Mouse (Mus musculus) neural tube, embryonic 15.5 days (tissue): ENCODE measurements around the gene Sprr1b. TPM values are rescaled to one million over a fixed set of nuclear protein-coding genes. Genes with fewer than 3 reads are reported as not detected.
"Not testable (repeated sequence)": the region's sequence is repeated elsewhere in the genome, so short reads cannot be mapped to it uniquely, and the experiment has no call there.

Source experiments
- ATAC-seq: fragments of 200-750 bp; cut with Nextera tagmentation; 2 replicates; pipeline ENCODE4 v1.8.0; 2017; ENCODE audit warnings: mild to moderate bottlenecking, moderate TSS enrichment, moderate library complexity; ENCODE audit not compliant: low FRiP score
- H3K27ac ChIP-seq: fragments of 300-500 bp; sonication (generic); replicated peaks from 2 replicates; pipeline ENCODE4 v1.5.1; 2015; ENCODE audit warnings: mild to moderate bottlenecking, inconsistent platforms
- H3K27me3 ChIP-seq: fragments of 300-500 bp; sonication (generic); replicated peaks from 2 replicates; pipeline ENCODE4 v1.6.1; 2015; ENCODE audit warnings: inconsistent platforms
- H3K36me3 ChIP-seq: fragments of 300-500 bp; sonication (generic); 2 replicates; pipeline ENCODE4 v1.6.1; 2015; ENCODE audit warnings: inconsistent platforms
- H3K4me1 ChIP-seq: fragments of 300-500 bp; sonication (generic); 2 replicates; pipeline ENCODE4 v1.6.1; 2015; ENCODE audit warnings: inconsistent platforms
- H3K4me2 ChIP-seq: fragments of 300-500 bp; sonication (generic); 2 replicates; pipeline ENCODE4 v1.6.1; 2015; ENCODE audit warnings: inconsistent platforms, mild to moderate bottlenecking, moderate library complexity
- H3K4me3 ChIP-seq: fragments of 300-500 bp; sonication (generic); replicated peaks from 2 replicates; pipeline ENCODE4 v1.5.1; 2015; ENCODE audit warnings: mild to moderate bottlenecking, inconsistent platforms
- H3K9ac ChIP-seq: fragments of 300-500 bp; sonication (generic); replicated peaks from 2 replicates; pipeline ENCODE4 v1.6.1; 2015; ENCODE audit warnings: mild to moderate bottlenecking, inconsistent platforms
- H3K9me3 ChIP-seq: fragments of 300-500 bp; sonication (generic); replicated peaks from 2 replicates; pipeline ENCODE4 v1.6.1; 2016; ENCODE audit warnings: inconsistent platforms
- WGBS: fragments of 180-500 bp; shearing (Covaris S2); methylation state at CpG from one replicate; pipeline ENCODE4 v1.1.7; 2015; ENCODE audit warnings: mixed read lengths; 5-methylcytosine and 5-hydroxymethylcytosine counted together
- polyA plus RNA-seq: library from polyadenylated mRNA; unstranded; fragments of >200 nt; fragmentation: Nextera tagmentation; extraction: Ambion mirVana; gene quantifications from 2 replicates; pipeline ENCODE4 v1.2.1, GENCODE M21; 2015

Sprr1b gene
- not detected in 2 replicates for polyA plus RNA-seq

- no peaks in the 10 kb centered on the region for H3K4me1 ChIP-seq
- H3K27me3 ChIP-seq, result no peaks in the 10 kb centered on the region
- H3K9ac ChIP-seq, result no peak within 1 kb of the TSS
- 91% methylated on average over 3 of the region's 3 CpGs for WGBS
- H3K4me3 ChIP-seq, result no peak within 1 kb of the TSS
- H3K36me3 ChIP-seq, result no peaks in the 10 kb centered on the region
- ATAC-seq, result no peak
- H3K4me2 ChIP-seq, result no peak within 1 kb of the TSS
- no peak within 1 kb of the TSS for H3K27ac ChIP-seq
- no peaks in the 10 kb centered on the region for H3K9me3 ChIP-seq
These were observed at the start of gene Sprr1b for GRCm38 (mm10) chr3:92438689-92439088. Gene Sprr1b (minus strand): TSS chr3:92438789.

- H3K4me1 ChIP-seq, result no peaks in the 10 kb centered on the region
- no peaks in the 10 kb centered on the region for H3K27me3 ChIP-seq
- H3K36me3 ChIP-seq, result no peaks in the 10 kb centered on the region
- WGBS, result 41% methylated on average over 1 of the region's 1 CpGs
- no peak for ATAC-seq
- no peak overlapping the region for H3K4me3 ChIP-seq
- H3K9ac ChIP-seq, result no peak overlapping the region
- no peaks in the 10 kb centered on the region for H3K9me3 ChIP-seq
- no peak overlapping the region for H3K27ac ChIP-seq
- H3K4me2 ChIP-seq, result no peak overlapping the region
These were observed 47.7 kb upstream of the Sprr1b start for GRCm38 (mm10) chr3:92486307-92486706.

GRCm38 (mm10) chr3:92485863-92486262 lies 47.3 kb upstream of the Sprr1b start, which contains the start of gene Sprr1a:
Gene Sprr1a (minus strand): TSS chr3:92485895.
- Histone ChIP-seq H3K9me3 (no peaks in the 10 kb centered on the region), H3K4me1 (no peaks in the 10 kb centered on the region), H3K4me3 (no peak within 1 kb of the TSS), H3K27ac (no peak within 1 kb of the TSS), H3K9ac (no peak within 1 kb of the TSS), H3K36me3 (no peaks in the 10 kb centered on the region), H3K27me3 (no peaks in the 10 kb centered on the region), H3K4me2 (no peak within 1 kb of the TSS)
- no peak for ATAC-seq

GRCm38 (mm10) chr3:92481249-92481648 lies 42.7 kb upstream of the Sprr1b start:
- H3K27ac ChIP-seq, ATAC-seq, H3K36me3 ChIP-seq, H3K9me3 ChIP-seq, H3K4me1 ChIP-seq, H3K4me3 ChIP-seq, H3K27me3 ChIP-seq, H3K4me2 ChIP-seq, H3K9ac ChIP-seq: not testable (repeated sequence)

GRCm38 (mm10) chr3:92470111-92470510 lies 31.5 kb upstream of the Sprr1b start:
- WGBS, result 92% methylated on average over 2 of the region's 2 CpGs
- no peak overlapping the region for H3K27ac ChIP-seq
- H3K27me3 ChIP-seq, result no peaks in the 10 kb centered on the region

GRCm38 (mm10) chr3:92467424-92467823 lies 28.8 kb upstream of the Sprr1b start:
- Histone ChIP-seq H3K36me3 (no peaks in the 10 kb centered on the region), H3K9me3 (no peaks in the 10 kb centered on the region), H3K4me3 (no peak overlapping the region), H3K4me1 (no peaks in the 10 kb centered on the region), H3K27ac (no peak overlapping the region), H3K27me3 (no peaks in the 10 kb centered on the region), H3K9ac (no peak overlapping the region), H3K4me2 (no peak overlapping the region)
- no peak for ATAC-seq

More at GRCm38 (mm10) chr3:92470111-92470510, 31.5 kb upstream of the Sprr1b start:
- no peaks in the 10 kb centered on the region for H3K36me3 ChIP-seq
- H3K4me3 ChIP-seq, result no peak overlapping the region
- H3K9ac ChIP-seq, result no peak overlapping the region
- H3K9me3 ChIP-seq, result no peaks in the 10 kb centered on the region
- no peak overlapping the region for H3K4me2 ChIP-seq
- H3K4me1 ChIP-seq, result no peaks in the 10 kb centered on the region
- ATAC-seq, result no peak

GRCm38 (mm10) chr3:92466576-92466975 lies 28.0 kb upstream of the Sprr1b start:
- 86% methylated on average over 1 of the region's 1 CpGs for WGBS
- H3K36me3 ChIP-seq, result no peaks in the 10 kb centered on the region
- H3K9me3 ChIP-seq, result no peaks in the 10 kb centered on the region

GRCm38 (mm10) chr3:92458620-92459019 lies 20.0 kb upstream of the Sprr1b start, which contains the start of gene Sprr3:
Gene Sprr3 (minus strand): TSS chr3:92458720.
- H3K9me3 ChIP-seq, result no peaks in the 10 kb centered on the region
- no peak within 1 kb of the TSS for H3K9ac ChIP-seq
- 83% methylated on average over 2 of the region's 2 CpGs for WGBS
- H3K4me3 ChIP-seq, result no peak within 1 kb of the TSS
- H3K27ac ChIP-seq, result no peak within 1 kb of the TSS
- no peaks in the 10 kb centered on the region for H3K4me1 ChIP-seq
- H3K36me3 ChIP-seq, result no peaks in the 10 kb centered on the region
- no peak within 1 kb of the TSS for H3K4me2 ChIP-seq
- H3K27me3 ChIP-seq, result no peaks in the 10 kb centered on the region
- no peak for ATAC-seq

More at GRCm38 (mm10) chr3:92466576-92466975, 28.0 kb upstream of the Sprr1b start:
- Histone ChIP-seq H3K4me1 (no peaks in the 10 kb centered on the region), H3K4me2 (no peak overlapping the region), H3K27me3 (no peaks in the 10 kb centered on the region), H3K9ac (no peak overlapping the region), H3K4me3 (no peak overlapping the region), H3K27ac (no peak overlapping the region)
- ATAC-seq, result no peak

- H3K27ac ChIP-seq, result no peak overlapping the region
- no peaks in the 10 kb centered on the region for H3K9me3 ChIP-seq
- no peaks in the 10 kb centered on the region for H3K4me1 ChIP-seq
- no peaks in the 10 kb centered on the region for H3K27me3 ChIP-seq
- H3K9ac ChIP-seq, result no peak overlapping the region
- H3K4me2 ChIP-seq, result no peak overlapping the region
- no peak for ATAC-seq
- H3K36me3 ChIP-seq, result no peaks in the 10 kb centered on the region
- no peak overlapping the region for H3K4me3 ChIP-seq
- 90% methylated on average over 5 of the region's 5 CpGs for WGBS
These were observed 16.6 kb upstream of the Sprr1b start for GRCm38 (mm10) chr3:92455151-92455550.

GRCm38 (mm10) chr3:92440177-92440576 lies 1.6 kb upstream of the Sprr1b start:
- H3K9ac ChIP-seq, result no peak overlapping the region
- H3K9me3 ChIP-seq, result no peaks in the 10 kb centered on the region
- no peak overlapping the region for H3K27ac ChIP-seq
- no peaks in the 10 kb centered on the region for H3K4me1 ChIP-seq
- H3K4me3 ChIP-seq, result no peak overlapping the region
- ATAC-seq, result no peak
- no peaks in the 10 kb centered on the region for H3K36me3 ChIP-seq
- 86% methylated on average over 3 of the region's 3 CpGs for WGBS
- no peaks in the 10 kb centered on the region for H3K27me3 ChIP-seq
- H3K4me2 ChIP-seq, result no peak overlapping the region

- no peak within 1 kb of the TSS for H3K27ac ChIP-seq
- 83% methylated on average over 2 of the region's 2 CpGs for WGBS
- ATAC-seq, result no peak
- no peak within 1 kb of the TSS for H3K4me3 ChIP-seq
- H3K9ac ChIP-seq, result no peak within 1 kb of the TSS
- H3K4me2 ChIP-seq, result no peak within 1 kb of the TSS
- H3K4me1 ChIP-seq, result no peaks in the 10 kb centered on the region
- H3K36me3 ChIP-seq, result no peaks in the 10 kb centered on the region
- H3K9me3 ChIP-seq, result no peaks in the 10 kb centered on the region
- no peaks in the 10 kb centered on the region for H3K27me3 ChIP-seq
These were observed 6.3 kb downstream of the Sprr1b start, which contains the start of gene Sprr2k for GRCm38 (mm10) chr3:92432282-92432681. Gene Sprr2k (plus strand): TSS chr3:92432582.

GRCm38 (mm10) chr3:92429323-92429722 lies 9.3 kb downstream of the Sprr1b start, which contains the start of gene Gm9774:
Gene Gm9774 (minus strand): TSS chr3:92429423.
- WGBS, result 92% methylated on average over 6 of the region's 6 CpGs
- no peaks in the 10 kb centered on the region for H3K4me1 ChIP-seq
- no peaks in the 10 kb centered on the region for H3K27me3 ChIP-seq
- no peak within 1 kb of the TSS for H3K27ac ChIP-seq
- no peaks in the 10 kb centered on the region for H3K9me3 ChIP-seq
- no peak within 1 kb of the TSS for H3K9ac ChIP-seq
- H3K36me3 ChIP-seq, result no peaks in the 10 kb centered on the region
- H3K4me2 ChIP-seq, result no peak within 1 kb of the TSS
- ATAC-seq, result no peak
- H3K4me3 ChIP-seq, result no peak within 1 kb of the TSS

GRCm38 (mm10) chr3:92417782-92418181 lies 20.8 kb downstream of the Sprr1b start, which contains the start of gene Sprr2j-ps:
Gene Sprr2j-ps (plus strand): TSS chr3:92418082.
- Histone ChIP-seq H3K4me3 (no peak within 1 kb of the TSS), H3K4me1 (no peaks in the 10 kb centered on the region), H3K27ac (no peak within 1 kb of the TSS), H3K9me3 (no peaks in the 10 kb centered on the region), H3K9ac (no peak within 1 kb of the TSS), H3K4me2 (no peak within 1 kb of the TSS), H3K36me3 (no peaks in the 10 kb centered on the region), H3K27me3 (no peaks in the 10 kb centered on the region)
- WGBS, result 91% methylated on average over 2 of the region's 2 CpGs
- ATAC-seq, result no peak
